Mouse (Mus musculus): ENCODE results near the gene Creb1.
"Not testable (repeated sequence)": the region's sequence is repeated elsewhere in the genome, so short reads cannot be mapped to it uniquely, and the experiment has no call there.

Gene Creb1

GRCm38 (mm10) chr1:64615531-64615991 lies 83.1 kb downstream of the Creb1 start:
- in situ Hi-C loops (cut with MboI; ENCODE audit: unreplicated experiment in 2 of 2) = loop anchor here in 1 of 2 experiments (10.0 kb wide), 1 partner anchor 309 kb away; no protein-coding TSS in a partner anchor

- in situ Hi-C loops (cut with MboI; ENCODE audit: unreplicated experiment in 2 of 2) = loop anchor here in 1 of 2 experiments (10.0 kb wide), 1 partner anchor 309 kb away; no protein-coding TSS in a partner anchor
Measured at GRCm38 (mm10) chr1:64616076-64616475, 83.6 kb downstream of the Creb1 start.

- in situ Hi-C loops (cut with MboI; ENCODE audit: unreplicated experiment in 2 of 2) = loop anchor here in 1 of 2 experiments (10.0 kb wide), 1 partner anchor 308 kb away; no protein-coding TSS in a partner anchor
Measured at GRCm38 (mm10) chr1:64616531-64616880, 84.1 kb downstream of the Creb1 start.

- in situ Hi-C loops (cut with MboI; ENCODE audit: unreplicated experiment in 2 of 2) = loop anchor here in 1 of 2 experiments (10.0 kb wide), 1 partner anchor 308 kb away; no protein-coding TSS in a partner anchor
Measured at GRCm38 (mm10) chr1:64616881-64617714, 84.7 kb downstream of the Creb1 start, which contains the start of gene Mettl21a. TSS of gene Mettl21a (minus strand) at chr1:64617242.

GRCm38 (mm10) chr1:64617715-64617984 lies 85.2 kb downstream of the Creb1 start:
- in situ Hi-C loops (cut with MboI; ENCODE audit: unreplicated experiment in 2 of 2) = loop anchor here in 1 of 2 experiments (10.0 kb wide), 1 partner anchor 307 kb away; no protein-coding TSS in a partner anchor

GRCm38 (mm10) chr1:64618226-64618625 lies 85.8 kb downstream of the Creb1 start:
- in situ Hi-C loops (cut with MboI; ENCODE audit: unreplicated experiment in 2 of 2) = loop anchor here in 1 of 2 experiments (10.0 kb wide), 1 partner anchor 307 kb away; no protein-coding TSS in a partner anchor

- in situ Hi-C loops (cut with MboI; ENCODE audit: unreplicated experiment in 2 of 2) = loop anchor here (5.0 to 10.0 kb wide), 5 partner anchors 86 to 956 kb away; no protein-coding TSS in a partner anchor
Measured at GRCm38 (mm10) chr1:64621116-64621515, 88.7 kb downstream of the Creb1 start.

- in situ Hi-C loops (cut with MboI; ENCODE audit: unreplicated experiment in 2 of 2) = loop anchor here (5.0 to 10.0 kb wide), 5 partner anchors 84 to 959 kb away; no protein-coding TSS in a partner anchor
Measured at GRCm38 (mm10) chr1:64623558-64624435, 91.4 kb downstream of the Creb1 start.

- in situ Hi-C loops (cut with MboI; ENCODE audit: unreplicated experiment in 2 of 2) = loop anchor here (10.0 kb wide), 3 partner anchors 160 to 960 kb away; no protein-coding TSS in a partner anchor
Measured at GRCm38 (mm10) chr1:64625214-64625613, 92.8 kb downstream of the Creb1 start.

- in situ Hi-C loops (cut with MboI; ENCODE audit: unreplicated experiment in 2 of 2) = no loop called here
Measured at GRCm38 (mm10) chr1:64631526-64631925, 99.1 kb downstream of the Creb1 start.

GRCm38 (mm10) chr1:64633237-64633636 lies 100.8 kb downstream of the Creb1 start:
- in situ Hi-C loops (cut with MboI; ENCODE audit: unreplicated experiment in 2 of 2) = no loop called here

GRCm38 (mm10) chr1:64635624-64636023 lies 103.2 kb downstream of the Creb1 start:
- in situ Hi-C loops (cut with MboI; ENCODE audit: unreplicated experiment in 2 of 2) = no loop called here

GRCm38 (mm10) chr1:64639279-64639678 lies 106.8 kb downstream of the Creb1 start:
- in situ Hi-C loops (cut with MboI; ENCODE audit: unreplicated experiment in 2 of 2) = no loop called here

GRCm38 (mm10) chr1:64641069-64641468 lies 108.6 kb downstream of the Creb1 start:
- in situ Hi-C loops (cut with MboI; ENCODE audit: unreplicated experiment in 2 of 2) = no loop called here

- in situ Hi-C loops (cut with MboI; ENCODE audit: unreplicated experiment in 2 of 2) = not testable (repeated sequence)
Measured at GRCm38 (mm10) chr1:64642541-64642940, 110.1 kb downstream of the Creb1 start.

GRCm38 (mm10) chr1:64644513-64644912 lies 112.1 kb downstream of the Creb1 start:
- in situ Hi-C loops (cut with MboI; ENCODE audit: unreplicated experiment in 2 of 2) = no loop called here

- in situ Hi-C loops (cut with MboI; ENCODE audit: unreplicated experiment in 2 of 2) = no loop called here
Measured at GRCm38 (mm10) chr1:64649362-64650124, 117.1 kb downstream of the Creb1 start.

GRCm38 (mm10) chr1:64653701-64654100 lies 121.3 kb downstream of the Creb1 start:
- in situ Hi-C loops (cut with MboI; ENCODE audit: unreplicated experiment in 2 of 2) = no loop called here
